Mouse (Mus musculus) myocyte (in vitro differentiated cells): ENCODE measurements at regions not wholly inside any gene's neighbourhood (a gene's known extent, or its start where the extent isn't known, plus 50 kb on each side); places are given as distances from the start of the nearest gene placed in this dataset.
A peak's percentile ranks its signal among the peaks of the same experiment; 100 is the strongest.

Source experiments
- H3K27me3 ChIP-seq: one replicate; pipeline ENCODE4 v1.6.1; 2011; ENCODE audit not compliant: control insufficient read depth, insufficient read depth, insufficient read length
- H3K36me3 ChIP-seq: one replicate; pipeline ENCODE4 v1.6.1; 2011; ENCODE audit not compliant: control insufficient read depth, insufficient read depth
- H3K4me2 ChIP-seq: one replicate; pipeline ENCODE4 v1.6.1; 2011; ENCODE audit warnings: low read depth, control low read depth
- H3K4me3 ChIP-seq: one replicate; pipeline ENCODE4 v1.5.1; 2011; ENCODE audit warnings: mild to moderate bottlenecking, control low read depth, moderate library complexity
- H3K79me2 ChIP-seq: one replicate; pipeline ENCODE4 v1.6.1; 2011; ENCODE audit not compliant: control insufficient read depth, insufficient read depth
- H3ac ChIP-seq: one replicate; pipeline ENCODE4 v1.6.1; 2011; ENCODE audit not compliant: control insufficient read depth, insufficient read length
- CEBPB ChIP-seq: IDR thresholded peaks from 2 replicates; pipeline ENCODE4 v1.6.1; 2011; ENCODE audit warnings: mild to moderate bottlenecking, moderate library complexity; ENCODE audit not compliant: poor library complexity, insufficient read depth, severe bottlenecking
- E2F4 ChIP-seq: IDR thresholded peaks from one replicate; pipeline ENCODE4 v1.6.1; 2011; ENCODE audit warnings: mild to moderate bottlenecking, control low read depth, moderate library complexity; ENCODE audit not compliant: insufficient read depth
- MAX ChIP-seq: IDR thresholded peaks from one replicate; pipeline ENCODE4 v1.6.1; 2011; ENCODE audit warnings: low read depth, mild to moderate bottlenecking, control low read depth
- MYOD1 ChIP-seq, 3 experiments: IDR thresholded peaks; one replicate each; pipeline ENCODE4 v1.6.1; 2011; ENCODE audit warnings: control low read depth in 2 of 3, low read depth in 2 of 3, mild to moderate bottlenecking in 2 of 3, moderate library complexity in 1 of 3; ENCODE audit not compliant: insufficient read length in 2 of 3, control insufficient read depth in 1 of 3
- MYOG ChIP-seq, 3 experiments: IDR thresholded peaks; one replicate each; pipeline ENCODE4 v1.6.1; 2011; ENCODE audit warnings: control low read depth in 2 of 3, low read depth in 2 of 3, mild to moderate bottlenecking in 2 of 3; ENCODE audit not compliant: insufficient read length in 2 of 3, control insufficient read depth in 1 of 3, insufficient read depth in 1 of 3
- POLR2A ChIP-seq: IDR thresholded peaks from one replicate; pipeline ENCODE4 v1.6.1; 2011; ENCODE audit warnings: low read depth, mild to moderate bottlenecking, control low read depth, moderate library complexity; ENCODE audit not compliant: insufficient read length
- POLR2AphosphoS2 ChIP-seq: IDR thresholded peaks from one replicate; pipeline ENCODE4 v1.6.1; 2011; ENCODE audit warnings: low read depth, control low read depth; ENCODE audit not compliant: insufficient read length
- REST ChIP-seq: IDR thresholded peaks from one replicate; pipeline ENCODE4 v1.6.1; 2011; ENCODE audit warnings: mild to moderate bottlenecking, control low read depth, moderate library complexity; ENCODE audit not compliant: insufficient read depth, insufficient read length
- SRF ChIP-seq: IDR thresholded peaks from one replicate; pipeline ENCODE4 v1.6.1; 2011; ENCODE audit warnings: low read depth; ENCODE audit not compliant: control insufficient read depth, insufficient read length
- TCF12 ChIP-seq: IDR thresholded peaks from one replicate; pipeline ENCODE4 v1.6.1; 2011; ENCODE audit warnings: mild to moderate bottlenecking, control low read depth; ENCODE audit not compliant: poor library complexity, insufficient read depth, severe bottlenecking
- TCF3 ChIP-seq: IDR thresholded peaks from one replicate; pipeline ENCODE4 v1.6.1; 2011; ENCODE audit warnings: low read depth, control low read depth; ENCODE audit not compliant: insufficient read length
- USF1 ChIP-seq: IDR thresholded peaks from one replicate; pipeline ENCODE4 v1.6.1; 2011; ENCODE audit warnings: low read depth, mild to moderate bottlenecking, control low read depth, moderate library complexity

- Histone ChIP-seq H3K4me2 (no peak overlapping the region), H3K27me3 (no peaks in the 10 kb centered on the region), H3K36me3 (no peaks in the 10 kb centered on the region), H3K79me2 (no peaks in the 10 kb centered on the region), H3ac (no peak overlapping the region), H3K4me3 (no peak overlapping the region)
- no peak for TF ChIP-seq MYOG (IDR thresholded peaks at IDR 0.05; ENCODE audit: control insufficient read depth in 1 of 3, insufficient read depth in 1 of 3, insufficient read length in 2 of 3, low read depth in 2 of 3)
- TF ChIP-seq MAX = no peak
- TF ChIP-seq SRF = no peak
- no peak for TF ChIP-seq TCF3
- no peak for TF ChIP-seq REST
- no peak for TF ChIP-seq TCF12
- no peak for TF ChIP-seq CEBPB
- no peak for TF ChIP-seq POLR2AphosphoS2
- no peak for TF ChIP-seq POLR2A
- no peak for TF ChIP-seq MYOD1 (IDR thresholded peaks at IDR 0.05; ENCODE audit: control insufficient read depth in 1 of 3, insufficient read length in 2 of 3, low read depth in 2 of 3)
- no peak for TF ChIP-seq E2F4
- TF ChIP-seq USF1 = no peak
These were observed 56.9 kb upstream of the Prpf4b start for GRCm38 (mm10) chr13:34818211-34818610.

- no peaks in the 10 kb centered on the region for H3K79me2 ChIP-seq
- no peaks in the 10 kb centered on the region for H3K27me3 ChIP-seq
- H3K4me2 ChIP-seq = peak overlapping the region; percentile 13
- H3K36me3 ChIP-seq = no peaks in the 10 kb centered on the region
- peak; percentile 37 for TF ChIP-seq POLR2A
- no peak for TF ChIP-seq SRF
- peak overlapping the region; percentile 11 for H3K4me3 ChIP-seq
- no peak overlapping the region for H3ac ChIP-seq
These were observed 54.7 kb upstream of the Prpf4b start for GRCm38 (mm10) chr13:34820423-34820822.

GRCm38 (mm10) chr13:34821946-34822345, 53.2 kb upstream of the Prpf4b start:
- Histone ChIP-seq H3K4me3 (peak overlapping the region; percentile 11), H3K4me2 (peak overlapping the region; percentile 51), H3K36me3 (no peaks in the 10 kb centered on the region), H3K27me3 (no peaks in the 10 kb centered on the region), H3ac (no peak overlapping the region), H3K79me2 (no peaks in the 10 kb centered on the region)
- peak; percentile 97 for TF ChIP-seq CEBPB
- peak; percentile 25 for TF ChIP-seq TCF3
- no peak for TF ChIP-seq POLR2AphosphoS2
- no peak for TF ChIP-seq REST
- peak; percentile 63 for TF ChIP-seq TCF12
- TF ChIP-seq SRF = no peak
- peak in 2 of 3 experiments; percentile 68 to 74 for TF ChIP-seq MYOG (IDR thresholded peaks at IDR 0.05; ENCODE audit: control insufficient read depth in 1 of 3, insufficient read depth in 1 of 3, insufficient read length in 2 of 3, low read depth in 2 of 3)
- peak in 1 of 3 experiments; percentile 67 for TF ChIP-seq MYOD1 (IDR thresholded peaks at IDR 0.05; ENCODE audit: control insufficient read depth in 1 of 3, insufficient read length in 2 of 3, low read depth in 2 of 3)

- no peak overlapping the region for H3K4me2 ChIP-seq
- no peaks in the 10 kb centered on the region for H3K36me3 ChIP-seq
- no peak overlapping the region for H3ac ChIP-seq
- no peaks in the 10 kb centered on the region for H3K79me2 ChIP-seq
- no peaks in the 10 kb centered on the region for H3K27me3 ChIP-seq
- H3K4me3 ChIP-seq = no peak overlapping the region
- TF ChIP-seq E2F4 = no peak
- no peak for TF ChIP-seq MYOG (IDR thresholded peaks at IDR 0.05; ENCODE audit: control insufficient read depth in 1 of 3, insufficient read depth in 1 of 3, insufficient read length in 2 of 3, low read depth in 2 of 3)
- TF ChIP-seq TCF12 = no peak
- TF ChIP-seq POLR2AphosphoS2 = no peak
- TF ChIP-seq USF1 = no peak
- TF ChIP-seq CEBPB = no peak
These were observed 50.9 kb upstream of the Prpf4b start for GRCm38 (mm10) chr13:34824157-34824556.
